Mouse (Mus musculus): ENCODE results near the gene Cpsf4l. TPM values are rescaled to one million over a fixed set of nuclear protein-coding genes. Genes with fewer than 3 reads are reported as not detected.

Gene Cpsf4l
- polyA plus RNA-seq, 1 experiment from 2014 or later: 0.42 TPM

- H3K4me2 ChIP-seq: no peak overlapping the region
- H3K9ac ChIP-seq: no peak overlapping the region
- 78% methylated on average over 5 of the region's 5 CpGs for whole genome bisulfite sequencing
- no peaks in the 10 kb centered on the region for H3K9me3 ChIP-seq
- no peak overlapping the region for H3K27ac ChIP-seq
- H3K4me3 ChIP-seq (replicated peaks): no peak overlapping the region
- peak; percentile 43; the same call in 1 of the 2 replicates for ATAC-seq (ENCODE audit: insufficient read depth, low FRiP score, low read depth)
- peaks cover 10% of the 10 kb centered on the region; the same call in 1 of the 2 replicates for H3K4me1 ChIP-seq
- peaks cover 40% of the 10 kb centered on the region for H3K36me3 ChIP-seq
- H3K27me3 ChIP-seq (replicated peaks): no peaks in the 10 kb centered on the region
Measured at GRCm38 (mm10) chr11:113691318-113691717, 18.5 kb downstream of the Cpsf4l start.

DNA sequence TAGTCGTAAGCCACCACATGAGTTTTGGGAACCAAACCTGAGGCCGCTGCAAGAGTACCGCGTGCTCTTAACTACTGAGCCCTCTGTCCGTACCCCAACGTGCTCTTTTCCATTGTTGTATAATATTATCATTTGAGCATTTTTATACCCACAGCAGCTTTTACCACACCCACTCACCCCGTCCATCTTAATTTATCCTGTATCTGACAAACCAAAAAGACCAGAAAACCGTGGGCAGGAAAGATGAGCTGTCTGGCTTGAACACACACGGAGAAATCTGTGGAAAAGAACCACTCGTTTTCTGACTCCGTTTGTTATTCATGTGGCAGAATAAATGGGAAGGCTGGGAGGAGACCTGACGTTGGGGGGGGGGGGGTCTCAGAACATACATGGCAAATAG, 19.3 kb downstream of the Cpsf4l start:
- Histone ChIP-seq H3K9ac (no peak overlapping the region), H3K9me3 (no peaks in the 10 kb centered on the region), H3K4me3 (replicated peaks) (no peak overlapping the region), H3K4me1 (peaks cover 10% of the 10 kb centered on the region; the same call in 1 of the 2 replicates), H3K36me3 (peaks cover 37% of the 10 kb centered on the region), H3K27me3 (replicated peaks) (no peaks in the 10 kb centered on the region), H3K4me2 (no peak overlapping the region), H3K27ac (no peak overlapping the region)
- no peak for ATAC-seq (ENCODE audit: insufficient read depth, low FRiP score, low read depth)
- WGBS: 85% methylated on average over 12 of the region's 12 CpGs

GRCm38 (mm10) chr11:113687031-113687430, 22.8 kb downstream of the Cpsf4l start:
- H3K4me1 ChIP-seq: peaks cover 21% of the 10 kb centered on the region
- H3K9ac ChIP-seq: no peak overlapping the region
- no peaks in the 10 kb centered on the region for H3K27me3 ChIP-seq (replicated peaks)
- no peaks in the 10 kb centered on the region for H3K9me3 ChIP-seq
- no peak for ATAC-seq (ENCODE audit: insufficient read depth, low FRiP score, low read depth)
- no peak overlapping the region for H3K4me2 ChIP-seq
- no peak overlapping the region for H3K4me3 ChIP-seq (replicated peaks)
- no peak overlapping the region for H3K27ac ChIP-seq
- H3K36me3 ChIP-seq: peaks cover 20% of the 10 kb centered on the region
- WGBS: 73% methylated on average over 2 of the region's 2 CpGs

- Histone ChIP-seq H3K4me1 (peaks cover 16% of the 10 kb centered on the region; the same call in 1 of the 2 replicates), H3K27me3 (replicated peaks) (no peaks in the 10 kb centered on the region), H3K27ac (peak overlapping the region; percentile 96; the same call in 1 of the 2 replicates), H3K36me3 (peaks cover 12% of the 10 kb centered on the region), H3K9me3 (no peaks in the 10 kb centered on the region), H3K4me2 (peak overlapping the region; percentile 70), H3K9ac (peak overlapping the region; percentile 69), H3K4me3 (replicated peaks) (peak overlapping the region; percentile 92)
- WGBS: 40% methylated on average over 25 of the region's 25 CpGs
- ATAC-seq (ENCODE audit: insufficient read depth, low FRiP score, low read depth): no peak
Measured at GRCm38 (mm10) chr11:113684707-113685426, 24.9 kb downstream of the Cpsf4l start.

- peak within 1 kb of the TSS; percentile 96 for H3K27ac ChIP-seq
- H3K4me3 ChIP-seq (replicated peaks): peak within 1 kb of the TSS; percentile 92
- H3K9me3 ChIP-seq: no peaks in the 10 kb centered on the region
- peaks cover 11% of the 10 kb centered on the region for H3K36me3 ChIP-seq
- peak; percentile 91 for ATAC-seq (ENCODE audit: insufficient read depth, low FRiP score, low read depth)
- WGBS: under 1% methylated on average over 64 of the region's 73 CpGs
- H3K27me3 ChIP-seq (replicated peaks): no peaks in the 10 kb centered on the region
- H3K4me2 ChIP-seq: peak within 1 kb of the TSS; percentile 70
- H3K9ac ChIP-seq: peak within 1 kb of the TSS; percentile 84
- H3K4me1 ChIP-seq: peaks cover 16% of the 10 kb centered on the region; the same call in 1 of the 2 replicates
Measured at GRCm38 (mm10) chr11:113683957-113684706, 25.7 kb downstream of the Cpsf4l start, which contains the start of the genes Fam104a and D11Wsu47e. TSS of gene Fam104a (minus strand) at chr11:113684155. TSS of gene D11Wsu47e (plus strand) at chr11:113684412.

DNA sequence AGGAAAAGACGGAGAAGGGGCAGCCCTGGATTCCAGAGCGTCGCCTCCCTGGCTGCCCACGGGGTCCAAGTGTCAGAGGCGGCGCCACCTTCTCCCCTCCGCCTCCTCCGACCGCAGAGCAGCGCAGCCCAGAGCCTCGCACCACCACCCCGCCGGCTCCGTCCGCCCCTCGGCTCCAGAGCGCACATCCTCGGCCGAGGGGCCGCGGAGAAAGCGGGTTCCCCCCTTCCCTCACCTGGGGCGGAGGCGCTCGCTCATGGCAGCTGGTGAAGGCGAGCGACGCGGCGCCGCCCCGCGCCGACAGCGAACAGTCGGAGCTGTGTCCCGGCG, 26.2 kb downstream of the Cpsf4l start:
- no peaks in the 10 kb centered on the region for H3K27me3 ChIP-seq (replicated peaks)
- no peak for ATAC-seq (ENCODE audit: insufficient read depth, low FRiP score, low read depth)
- peaks cover 16% of the 10 kb centered on the region; the same call in 1 of the 2 replicates for H3K4me1 ChIP-seq
- no peaks in the 10 kb centered on the region for H3K9me3 ChIP-seq
- peak overlapping the region; percentile 84 for H3K9ac ChIP-seq
- peak overlapping the region; percentile 70 for H3K4me2 ChIP-seq
- peak overlapping the region; percentile 92 for H3K4me3 ChIP-seq (replicated peaks)
- peaks cover 11% of the 10 kb centered on the region for H3K36me3 ChIP-seq
- WGBS: under 1% methylated on average over 32 of the region's 38 CpGs
- H3K27ac ChIP-seq: peak overlapping the region; percentile 96

GRCm38 (mm10) chr11:113682897-113683626, 26.8 kb downstream of the Cpsf4l start:
- Histone ChIP-seq H3K27ac (peak overlapping the region; percentile 96), H3K4me1 (peaks cover 16% of the 10 kb centered on the region; the same call in 1 of the 2 replicates), H3K9ac (peak overlapping the region; percentile 84), H3K4me2 (peak overlapping the region; percentile 70), H3K36me3 (peaks cover 6% of the 10 kb centered on the region), H3K9me3 (no peaks in the 10 kb centered on the region), H3K27me3 (replicated peaks) (no peaks in the 10 kb centered on the region), H3K4me3 (replicated peaks) (peak overlapping the region; percentile 92)
- peak; percentile 52 for ATAC-seq (ENCODE audit: insufficient read depth, low FRiP score, low read depth)
- 2% methylated on average over 38 of the region's 38 CpGs for WGBS

GRCm38 (mm10) chr11:113681979-113682378, 27.8 kb downstream of the Cpsf4l start:
- H3K9me3 ChIP-seq: no peaks in the 10 kb centered on the region
- no peak overlapping the region for H3K9ac ChIP-seq
- peaks cover 16% of the 10 kb centered on the region; the same call in 1 of the 2 replicates for H3K4me1 ChIP-seq
- H3K36me3 ChIP-seq: 0 out of 2 replicates have a peak, but pooled peaks cover under 1% of the 10 kb centered on the region
- H3K27ac ChIP-seq: no peak overlapping the region
- H3K27me3 ChIP-seq (replicated peaks): no peaks in the 10 kb centered on the region
- no peak for ATAC-seq (ENCODE audit: insufficient read depth, low FRiP score, low read depth)
- no peak overlapping the region for H3K4me3 ChIP-seq (replicated peaks)
- H3K4me2 ChIP-seq: peak overlapping the region; percentile 70; the same call in 1 of the 2 replicates

GRCm38 (mm10) chr11:113680954-113681353, 28.9 kb downstream of the Cpsf4l start:
- H3K9me3 ChIP-seq: no peaks in the 10 kb centered on the region
- peaks cover 9% of the 10 kb centered on the region; the same call in 1 of the 2 replicates for H3K36me3 ChIP-seq
- no peak overlapping the region for H3K27ac ChIP-seq
- H3K9ac ChIP-seq: no peak overlapping the region
- ATAC-seq (ENCODE audit: insufficient read depth, low FRiP score, low read depth): no peak; the same call in 1 of the 2 replicates
- no peak overlapping the region for H3K4me2 ChIP-seq
- H3K4me3 ChIP-seq (replicated peaks): no peak overlapping the region
- peaks cover 11% of the 10 kb centered on the region; the same call in 1 of the 2 replicates for H3K4me1 ChIP-seq
- H3K27me3 ChIP-seq (replicated peaks): no peaks in the 10 kb centered on the region
- WGBS: 64% methylated on average over 2 of the region's 2 CpGs

DNA sequence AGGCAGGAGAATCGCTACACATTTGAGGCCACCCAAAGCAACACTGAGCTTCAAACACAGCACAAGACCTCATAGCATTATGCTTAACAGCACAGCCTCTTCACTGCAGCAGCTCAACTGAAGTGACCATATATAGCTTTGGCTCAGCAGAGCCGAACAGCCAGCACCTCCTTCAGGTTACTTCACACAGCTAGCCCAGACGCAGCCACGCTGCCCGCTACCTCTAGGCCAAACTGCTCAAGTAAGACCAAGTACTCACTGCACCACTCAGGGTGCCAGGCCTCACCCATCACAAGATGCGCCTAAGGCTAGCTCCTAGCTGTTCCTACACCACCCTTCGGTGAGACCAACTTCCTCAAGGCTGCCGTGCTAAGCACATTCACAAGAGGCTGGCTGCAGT, 31.4 kb downstream of the Cpsf4l start:
- WGBS: 83% methylated on average over 8 of the region's 8 CpGs
- 0 out of 2 replicates have a peak overlapping the region, but pooled peaks have one; percentile 22 for H3K27ac ChIP-seq
- H3K4me3 ChIP-seq (replicated peaks): no peak overlapping the region
- no peak for ATAC-seq (ENCODE audit: insufficient read depth, low FRiP score, low read depth)
- H3K9ac ChIP-seq: no peak overlapping the region
- no peaks in the 10 kb centered on the region for H3K27me3 ChIP-seq (replicated peaks)
- H3K36me3 ChIP-seq: peaks cover 16% of the 10 kb centered on the region; the same call in 1 of the 2 replicates
- H3K4me2 ChIP-seq: no peak overlapping the region
- H3K9me3 ChIP-seq: no peaks in the 10 kb centered on the region
- 0 out of 2 replicates have a peak, but pooled peaks cover 4% of the 10 kb centered on the region for H3K4me1 ChIP-seq

DNA sequence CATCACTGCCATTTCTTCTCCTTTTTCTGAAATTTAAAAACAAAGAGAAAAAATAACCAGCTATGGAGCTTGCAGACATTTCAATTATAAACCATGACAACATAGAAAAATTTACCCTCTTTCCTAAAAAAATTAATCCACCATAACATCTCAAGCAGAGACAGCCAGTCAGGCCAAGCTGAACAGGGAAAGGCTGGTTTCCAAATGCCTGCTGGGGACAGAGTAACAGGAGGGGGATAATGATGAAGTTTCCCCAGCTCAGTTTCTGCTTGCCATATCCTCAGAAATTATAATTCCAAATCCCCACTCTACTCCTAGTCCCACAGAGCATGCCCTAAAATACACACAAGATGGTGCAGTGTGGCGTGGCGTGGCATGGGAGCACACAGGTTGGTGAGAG, 32.4 kb downstream of the Cpsf4l start:
- Histone ChIP-seq H3K9ac (no peak overlapping the region), H3K27me3 (replicated peaks) (no peaks in the 10 kb centered on the region), H3K9me3 (no peaks in the 10 kb centered on the region), H3K4me3 (replicated peaks) (no peak overlapping the region), H3K27ac (no peak overlapping the region), H3K36me3 (peaks cover 20% of the 10 kb centered on the region; the same call in 1 of the 2 replicates), H3K4me1 (0 out of 2 replicates have a peak, but pooled peaks cover under 1% of the 10 kb centered on the region), H3K4me2 (no peak overlapping the region)
- ATAC-seq (ENCODE audit: insufficient read depth, low FRiP score, low read depth): no peak
- 96% methylated on average over 2 of the region's 2 CpGs for WGBS

Data from stomach, embryonic 15.5 days (tissue).